Mouse (Mus musculus) cerebellum, postnatal 14 days (tissue): ENCODE measurements at regions not wholly inside any gene's neighbourhood (a gene's known extent, or its start where the extent isn't known, plus 50 kb on each side); places are given as distances from the start of the nearest gene placed in this dataset.
A peak's percentile ranks its signal among the peaks of the same experiment; 100 is the strongest.

ENCODE experiments used
- DNase-seq, 2 experiments: peaks; one replicate each; pipeline ENCODE4 v3.0.0; 2021; ENCODE audit warnings: mixed read lengths in 2 of 2

GRCm38 (mm10) chr2:106318695-106319266 lies 315.4 kb upstream of the Dnajc24 start:
- peak; percentile 44 to 60 for DNase-seq

DNA sequence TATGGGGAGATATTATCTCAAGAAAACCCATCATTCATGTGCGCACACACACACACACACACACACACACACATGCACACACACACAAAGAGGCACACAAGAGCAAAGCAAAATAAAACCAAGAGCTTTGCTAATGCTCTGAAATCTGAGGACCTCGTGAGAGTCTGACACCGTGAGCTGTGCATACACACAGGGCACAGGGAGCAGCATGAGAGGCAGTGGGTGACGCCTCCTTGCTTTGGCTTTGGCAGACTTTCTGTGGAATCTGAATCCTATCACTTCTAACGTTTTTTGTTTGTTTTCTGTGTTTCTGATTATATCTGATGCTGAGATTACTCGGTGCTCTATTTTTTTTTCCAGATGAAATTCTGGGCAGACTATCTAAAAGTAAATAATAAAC lies 343.4 kb upstream of the Dnajc24 start:
- DNase-seq: no peak

- no peak for DNase-seq
Observed at GRCm38 (mm10) chr2:106347249-106347648, 343.9 kb upstream of the Dnajc24 start.

DNA sequence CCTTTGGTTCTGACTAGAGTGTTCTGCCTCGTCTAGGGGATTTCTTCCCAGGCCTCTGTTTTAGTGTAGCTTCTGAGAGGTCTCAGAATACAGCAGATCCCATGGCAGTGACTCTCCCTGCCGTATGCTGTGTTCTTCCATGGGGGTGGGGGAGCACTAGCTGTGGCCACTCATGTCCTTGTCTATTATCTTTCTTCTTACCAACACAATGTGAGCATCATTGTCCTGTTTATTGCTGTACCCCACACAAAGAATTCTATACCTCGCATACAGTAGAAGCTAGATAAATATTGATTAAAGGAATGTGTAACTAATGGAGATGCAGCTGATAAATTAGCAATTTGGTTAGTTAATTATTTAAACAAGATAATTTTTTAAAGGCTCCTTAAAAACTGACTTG lies 337.5 kb upstream of the Mpped2 start:
- DNase-seq: no peak

GRCm38 (mm10) chr2:106355984-106356547 lies 337.0 kb upstream of the Mpped2 start:
- DNase-seq: peak; percentile 86 to 87

- DNase-seq: no peak
Observed at GRCm38 (mm10) chr2:106368641-106369040, 324.4 kb upstream of the Mpped2 start.

GRCm38 (mm10) chr2:106383415-106384285 lies 309.4 kb upstream of the Mpped2 start:
- peak; percentile 55 to 64 for DNase-seq

- peak; percentile 37 to 61 for DNase-seq
Observed at GRCm38 (mm10) chr2:106384286-106384595, 308.8 kb upstream of the Mpped2 start.

DNA sequence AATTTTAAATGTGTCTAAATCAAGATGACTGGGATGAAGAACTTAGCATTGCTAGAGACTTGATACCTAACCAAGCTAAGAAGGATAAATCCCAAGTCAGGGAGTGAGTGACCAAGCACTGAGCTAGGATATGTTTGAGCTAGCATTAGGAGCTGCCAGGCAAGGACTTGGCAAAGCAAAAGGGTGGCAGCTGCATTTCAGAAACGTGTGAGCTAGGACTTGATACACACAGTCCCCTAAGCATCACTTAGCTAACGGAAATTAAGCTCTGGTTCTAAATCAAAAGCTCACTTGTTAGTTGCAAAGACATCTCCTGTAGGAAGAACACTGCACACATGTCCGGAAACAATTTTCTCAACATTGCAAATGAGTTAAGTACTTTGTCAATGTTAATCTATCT lies 308.2 kb upstream of the Mpped2 start:
- peak; percentile 63 to 77 for DNase-seq

DNA sequence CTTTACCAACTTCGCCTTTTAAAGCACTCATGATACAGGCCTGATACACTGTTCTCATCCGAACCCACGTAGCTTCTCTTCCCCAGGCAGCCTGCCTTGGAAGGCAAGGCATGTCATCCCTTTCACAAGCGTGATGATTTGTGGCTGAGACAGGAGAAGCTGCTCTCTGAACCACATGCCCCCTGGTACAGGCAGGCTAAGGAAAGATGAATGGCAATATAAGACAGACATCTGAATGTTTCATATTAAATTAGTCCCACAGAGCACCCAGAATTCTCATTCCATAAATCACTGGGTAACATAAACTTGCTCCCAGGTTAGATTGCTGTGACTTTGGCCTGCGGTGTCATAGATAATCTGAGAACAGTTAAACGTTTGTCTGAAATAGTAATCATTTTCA lies 280.9 kb upstream of the Mpped2 start:
- no peak for DNase-seq

- DNase-seq: no peak
Observed at GRCm38 (mm10) chr2:106415474-106416019, 277.5 kb upstream of the Mpped2 start.

GRCm38 (mm10) chr2:106418181-106418580 lies 274.9 kb upstream of the Mpped2 start:
- no peak for DNase-seq

DNA sequence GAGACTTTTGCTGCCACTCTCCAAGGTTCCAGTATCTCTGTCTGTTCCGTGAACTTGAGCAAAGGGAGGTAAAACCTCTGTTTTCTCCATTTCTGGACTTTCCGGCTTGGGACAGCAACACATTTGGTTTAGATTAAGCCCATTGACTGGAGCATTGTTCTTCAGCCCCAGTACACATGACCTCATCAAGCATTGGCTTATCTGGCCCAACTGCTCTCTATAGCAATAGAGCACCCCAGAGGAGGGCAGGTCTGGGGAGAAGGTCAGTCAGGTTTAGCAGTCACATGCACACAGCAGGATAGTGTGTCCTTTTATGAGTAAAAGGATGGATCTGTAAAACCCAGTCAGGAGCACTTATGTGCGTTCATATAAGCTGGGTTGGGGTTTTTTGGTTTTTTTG lies 268.1 kb upstream of the Mpped2 start:
- no peak for DNase-seq

DNA sequence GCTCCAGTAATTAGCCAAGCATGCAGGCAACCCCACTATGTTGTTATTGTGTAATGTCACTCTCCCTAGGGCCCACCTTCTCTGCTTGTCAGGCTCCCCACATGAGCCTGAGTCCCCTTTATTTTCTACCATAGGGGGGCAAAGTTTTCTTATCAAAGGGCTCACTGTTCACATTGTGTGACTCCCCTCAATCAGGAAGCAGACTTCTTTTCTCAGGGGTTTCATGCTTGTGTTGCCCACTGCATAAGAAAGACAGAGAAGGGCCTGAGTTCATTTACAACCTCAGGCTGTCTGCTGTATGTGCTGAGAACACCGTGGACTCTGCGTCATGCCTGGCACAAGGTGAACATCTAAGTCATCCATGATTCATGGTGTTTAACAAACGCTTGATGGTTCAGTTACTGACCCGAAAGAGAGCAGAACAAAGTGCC lies 267.6 kb upstream of the Mpped2 start:
- no peak for DNase-seq

GRCm38 (mm10) chr2:106426010-106426409 lies 267.1 kb upstream of the Mpped2 start:
- no peak for DNase-seq

DNA sequence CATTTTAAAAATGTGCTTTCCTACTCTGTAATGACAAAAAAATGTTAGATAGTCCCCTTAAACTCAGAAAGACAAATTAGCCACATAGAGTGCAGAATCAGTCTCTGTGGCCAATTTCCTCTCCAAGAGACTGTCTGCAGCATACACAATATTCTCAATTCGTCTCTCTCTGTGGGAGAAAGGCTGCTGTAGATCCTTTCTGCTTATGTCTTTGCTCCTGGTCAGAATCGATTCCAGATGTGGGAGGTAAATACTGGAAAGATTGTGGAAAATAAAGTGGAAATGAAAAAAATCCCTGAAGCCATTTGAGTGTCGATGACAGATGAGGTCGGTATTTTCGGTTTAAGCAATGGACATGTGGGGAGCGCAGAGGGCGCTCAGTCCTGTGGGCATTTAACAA lies 265.8 kb upstream of the Mpped2 start:
- no peak for DNase-seq

DNA sequence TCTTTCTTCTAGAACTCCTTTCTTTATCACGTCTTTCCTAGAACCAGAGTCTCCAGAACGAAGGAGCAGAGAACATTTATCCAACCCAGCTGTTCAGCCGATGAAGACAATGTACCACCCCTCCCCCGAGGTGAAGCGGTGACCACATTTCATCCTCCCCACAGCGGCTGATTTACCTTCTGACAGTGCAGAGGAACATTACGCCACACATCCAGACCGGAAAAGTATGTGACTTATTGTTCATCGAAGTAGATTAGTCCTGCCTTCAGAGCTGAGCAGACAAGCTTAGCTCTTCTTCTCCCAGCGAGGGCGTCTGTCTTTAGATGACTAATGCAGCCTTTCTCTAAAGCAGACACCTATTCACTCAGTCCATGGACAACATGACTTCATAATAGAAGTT lies 264.2 kb upstream of the Mpped2 start:
- no peak for DNase-seq

DNA sequence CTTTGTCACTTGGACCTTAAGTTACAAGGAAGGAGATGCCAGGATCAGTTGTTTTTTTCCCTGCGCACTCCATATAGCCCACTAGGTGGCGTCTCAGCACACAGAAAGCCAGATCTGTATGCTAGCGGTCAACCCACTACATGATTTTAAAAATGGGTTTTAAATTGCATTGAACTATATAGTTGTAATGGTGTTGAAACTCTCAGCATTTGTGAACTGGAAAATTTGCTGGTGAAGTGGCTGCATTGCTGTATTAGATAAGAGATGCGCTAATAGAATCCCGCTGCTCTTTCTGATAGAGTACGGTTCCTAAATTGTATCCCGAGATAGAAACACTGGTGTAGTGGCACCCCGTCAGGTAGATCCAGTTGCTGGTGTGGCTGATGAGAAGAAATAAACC lies 261.9 kb upstream of the Mpped2 start:
- DNase-seq: peak; percentile 82 to 86

GRCm38 (mm10) chr2:106431637-106432199 lies 261.4 kb upstream of the Mpped2 start:
- DNase-seq: no peak

GRCm38 (mm10) chr2:106436136-106436535 lies 256.9 kb upstream of the Mpped2 start:
- no peak for DNase-seq

- no peak for DNase-seq
Observed at GRCm38 (mm10) chr2:106454310-106454974, 238.6 kb upstream of the Mpped2 start.

- DNase-seq: no peak
Observed at GRCm38 (mm10) chr2:106455039-106455438, 238.0 kb upstream of the Mpped2 start.

GRCm38 (mm10) chr2:106455972-106456371 lies 237.1 kb upstream of the Mpped2 start:
- DNase-seq: no peak
